ENCODE assay signal across 10 mouse cellular contexts in genomic region chr1:121398986-121399881, GRCm38 (mm10). TPM values are rescaled to one million over a fixed set of nuclear protein-coding genes. Genes with fewer than 3 reads are reported as not detected.
DNase-seq lines count a peak whose midpoint lies in the region; ATAC-seq and TF ChIP-seq lines count a peak whose summit lies in the region.
"Had no signal": no experiment of that assay in that cellular context is flagged by ENCODE, and none has a peak within 500 bp of the region (broad histone marks: within the 10 kb centered on the region; RNA-seq: fewer than 3 reads in every experiment).

No protein-coding gene starts in this region.

- WGBS in heart, embryonic 11.5 days (ENCODE audit: insufficient replicate concordance) = 65% methylated on average over 14 of the region's 14 CpGs
- 38% methylated on average over 14 of the region's 14 CpGs for WGBS in stomach, embryonic 16.5 days
- 37% methylated on average over 14 of the region's 14 CpGs for WGBS in stomach, postnatal 0 days
- 46% methylated on average over 14 of the region's 14 CpGs for WGBS in hindbrain, embryonic 16.5 days

- H3K9ac ChIP-seq in heart, embryonic 11.5 days (ENCODE audit: low read depth, low read length) = no peak overlapping the region
- no peak overlapping the region for H3K9ac ChIP-seq in stomach, embryonic 16.5 days (ENCODE audit: low read length)
- H3K9ac ChIP-seq in stomach, postnatal 0 days (ENCODE audit: low read length) = no peak overlapping the region
- H3K9ac ChIP-seq in hindbrain, embryonic 16.5 days (ENCODE audit: low read depth, low read length) = no peak overlapping the region
- H3K9ac ChIP-seq: heart, embryonic 15.5 days; limb, embryonic 13.5 days had no signal

- no peak overlapping the region for H3K4me3 ChIP-seq in heart, embryonic 11.5 days (ENCODE audit: low read depth, low read length)
- no peak overlapping the region for H3K4me3 ChIP-seq in stomach, embryonic 16.5 days (replicated peaks; ENCODE audit: low read length)
- no peak overlapping the region for H3K4me3 ChIP-seq in stomach, postnatal 0 days (ENCODE audit: low read depth, low read length)
- no peak overlapping the region for H3K4me3 ChIP-seq in hindbrain, embryonic 16.5 days (ENCODE audit: low read length)
- H3K4me3 ChIP-seq: heart, embryonic 15.5 days; limb, embryonic 13.5 days had no signal

- DNase-seq in heart, adult 11 months = peak; percentile 89
- no peak for DNase-seq in stomach, postnatal 0 days (ENCODE audit: low spot score)
- DNase-seq in skeletal muscle tissue, adult 2 months (ENCODE audit: low read depth, low spot score) = peak; percentile 18
- DNase-seq in cerebellum, postnatal 4 days (ENCODE audit: low spot score in 2 of 2) = no peak

- TF ChIP-seq CTCF in stomach, postnatal 0 days (IDR thresholded peaks at IDR 0.05; ENCODE audit: low read depth) = no peak

- no peaks in the 10 kb centered on the region for H3K36me3 ChIP-seq in heart, embryonic 11.5 days (ENCODE audit: control insufficient read depth, insufficient read depth, low read length)
- H3K36me3 ChIP-seq in stomach, embryonic 16.5 days (ENCODE audit: control insufficient read depth, insufficient read depth, low read length) = no peaks in the 10 kb centered on the region
- no peaks in the 10 kb centered on the region for H3K36me3 ChIP-seq in stomach, postnatal 0 days (ENCODE audit: control insufficient read depth, insufficient read depth, low read length)
- no peaks in the 10 kb centered on the region for H3K36me3 ChIP-seq in hindbrain, embryonic 16.5 days (ENCODE audit: control insufficient read depth, insufficient read depth, low read length)
- H3K36me3 ChIP-seq: heart, embryonic 15.5 days; limb, embryonic 13.5 days had no signal

- H3K4me2 ChIP-seq in heart, embryonic 11.5 days = no peak overlapping the region
- H3K4me2 ChIP-seq in stomach, embryonic 16.5 days (ENCODE audit: low read depth, low read length) = peak overlapping the region; percentile 18
- no peak overlapping the region; the same call in 1 of the 2 replicates for H3K4me2 ChIP-seq in stomach, postnatal 0 days (replicated peaks; ENCODE audit: low read depth)
- no peak overlapping the region for H3K4me2 ChIP-seq in hindbrain, embryonic 16.5 days (ENCODE audit: low read length)
- H3K4me2 ChIP-seq: heart, embryonic 15.5 days; limb, embryonic 13.5 days had no signal

- no peaks in the 10 kb centered on the region for H3K27me3 ChIP-seq in heart, embryonic 11.5 days (ENCODE audit: control insufficient read depth, insufficient read depth, low read length)
- no peaks in the 10 kb centered on the region for H3K27me3 ChIP-seq in stomach, embryonic 16.5 days (ENCODE audit: control insufficient read depth, insufficient read depth, low read length)
- no peaks in the 10 kb centered on the region for H3K27me3 ChIP-seq in stomach, postnatal 0 days (ENCODE audit: control insufficient read depth, insufficient read depth, low read length)
- no peaks in the 10 kb centered on the region for H3K27me3 ChIP-seq in hindbrain, embryonic 16.5 days (replicated peaks; ENCODE audit: control insufficient read depth, insufficient read depth, low read length)
- H3K27me3 ChIP-seq: heart, embryonic 15.5 days had no signal

- H3K4me1 ChIP-seq in heart, embryonic 11.5 days (ENCODE audit: control insufficient read depth, insufficient read depth, low read length) = no peaks in the 10 kb centered on the region
- H3K4me1 ChIP-seq in stomach, embryonic 16.5 days (ENCODE audit: control insufficient read depth, insufficient read depth, low read length) = peaks cover 20% of the 10 kb centered on the region
- H3K4me1 ChIP-seq in stomach, postnatal 0 days (replicated peaks; ENCODE audit: control insufficient read depth, insufficient read depth) = no peaks in the 10 kb centered on the region
- H3K4me1 ChIP-seq in hindbrain, embryonic 16.5 days (ENCODE audit: control insufficient read depth, insufficient read depth, low read depth, low read length) = peaks cover 18% of the 10 kb centered on the region

- ATAC-seq in heart, embryonic 11.5 days (replicated peaks; ENCODE audit: insufficient number of reproducible peaks, low FRiP score, low TSS enrichment) = no peak
- peak; percentile 47; the same call in 1 of the 2 replicates for ATAC-seq in stomach, embryonic 16.5 days (ENCODE audit: insufficient read depth, low FRiP score)
- no peak for ATAC-seq in stomach, postnatal 0 days (ENCODE audit: low FRiP score, low TSS enrichment)
- peak; percentile 83 for ATAC-seq in hindbrain, embryonic 16.5 days
- no peak for ATAC-seq in activated CD4-positive, CD25-positive, alpha-beta regulatory T cell, adult 4 months

- no peak for TF ChIP-seq EP300 in stomach, postnatal 0 days (optimal IDR thresholded peaks at IDR 0.05)

- H3K27ac ChIP-seq in heart, embryonic 11.5 days (ENCODE audit: low read depth, low read length) = no peak overlapping the region
- no peak overlapping the region for H3K27ac ChIP-seq in stomach, embryonic 16.5 days (ENCODE audit: low read length)
- no peak overlapping the region for H3K27ac ChIP-seq in stomach, postnatal 0 days (replicated peaks)
- H3K27ac ChIP-seq in hindbrain, embryonic 16.5 days (ENCODE audit: low read depth, low read length) = no peak overlapping the region
- H3K27ac ChIP-seq: heart, embryonic 15.5 days; limb, embryonic 13.5 days had no signal

- no peaks in the 10 kb centered on the region for H3K9me3 ChIP-seq in heart, embryonic 11.5 days (replicated peaks; ENCODE audit: control insufficient read depth, low read length)
- H3K9me3 ChIP-seq in stomach, embryonic 16.5 days (replicated peaks; ENCODE audit: control insufficient read depth, low read length) = no peaks in the 10 kb centered on the region
- no peaks in the 10 kb centered on the region for H3K9me3 ChIP-seq in stomach, postnatal 0 days (ENCODE audit: control insufficient read depth, low read length)
- no peaks in the 10 kb centered on the region for H3K9me3 ChIP-seq in hindbrain, embryonic 16.5 days (ENCODE audit: control insufficient read depth, low read length)
- H3K9me3 ChIP-seq: heart, embryonic 15.5 days; limb, embryonic 13.5 days had no signal

RNA-seq across cellular contexts. Expression of gene Ccdc93, which starts 31.6 kb away (rescaled TPM):
- polyA plus RNA-seq in heart, embryonic 11.5 days (2014; fragmentation: Nextera tagmentation; extraction: Ambion mirVana) = 7.6 and 7.9 TPM in 2 replicates
- 11.2 and 12.6 TPM in 2 replicates for polyA plus RNA-seq in stomach, embryonic 16.5 days (2015; fragmentation: Nextera tagmentation; extraction: Ambion mirVana)
- polyA plus RNA-seq in stomach, postnatal 0 days (2015; fragmentation: Nextera tagmentation; extraction: Ambion mirVana) = 4.6 and 4.7 TPM in 2 replicates
- 11.0 and 11.7 TPM in 2 replicates for polyA plus RNA-seq in hindbrain, embryonic 16.5 days (2015; fragmentation: Nextera tagmentation; extraction: Ambion mirVana)
- 10 to 100 TPM; 15.2 to 17.5 TPM for polyA plus RNA-seq in activated CD4-positive, CD25-positive, alpha-beta regulatory T cell, adult 4 months (2017; shearing (Covaris generic))

Comparison
In these comparisons a context has a peak if more than half of its experiments do, and no peak if none do; other contexts are left out.
1. ATAC-seq: peak in stomach, embryonic 16.5 days (single experiment) and hindbrain, embryonic 16.5 days (single experiment); none in heart, embryonic 11.5 days (single experiment), stomach, postnatal 0 days (single experiment) and activated CD4-positive, CD25-positive, alpha-beta regulatory T cell, adult 4 months (single experiment).
2. DNase-seq: peak in heart, adult 11 months (single experiment) and skeletal muscle tissue, adult 2 months (single experiment); none in stomach, postnatal 0 days (single experiment) and cerebellum, postnatal 4 days (0 of 2).